Mouse (Mus musculus): ENCODE results near the gene Pcyt1a.

- TF ChIP-seq GATA1 (IDR thresholded peaks at IDR 0.05; ENCODE audit: borderline replicate concordance, low read length) (no peak), FLI1 (IDR thresholded peaks at IDR 0.05; ENCODE audit: low read length) (no peak)
These were observed 29.8 kb downstream of the Pcyt1a start for GRCm38 (mm10) chr16:32460518-32460917.
